Mouse (Mus musculus) myocyte (in vitro differentiated cells): Measurements from ENCODE around the gene Il25.

ENCODE experiments used
- CEBPB ChIP-seq: IDR thresholded peaks from 2 replicates; pipeline ENCODE4 v1.6.1; 2011; ENCODE audit warnings: mild to moderate bottlenecking, moderate library complexity; ENCODE audit not compliant: poor library complexity, insufficient read depth, severe bottlenecking
- E2F4 ChIP-seq: IDR thresholded peaks from one replicate; pipeline ENCODE4 v1.6.1; 2011; ENCODE audit warnings: mild to moderate bottlenecking, control low read depth, moderate library complexity; ENCODE audit not compliant: insufficient read depth
- MAX ChIP-seq: IDR thresholded peaks from one replicate; pipeline ENCODE4 v1.6.1; 2011; ENCODE audit warnings: low read depth, mild to moderate bottlenecking, control low read depth
- MYOG ChIP-seq, 3 experiments: IDR thresholded peaks; one replicate each; pipeline ENCODE4 v1.6.1; 2011; ENCODE audit warnings: control low read depth in 2 of 3, low read depth in 2 of 3, mild to moderate bottlenecking in 2 of 3; ENCODE audit not compliant: insufficient read length in 2 of 3, control insufficient read depth in 1 of 3, insufficient read depth in 1 of 3
- POLR2A ChIP-seq: IDR thresholded peaks from one replicate; pipeline ENCODE4 v1.6.1; 2011; ENCODE audit warnings: low read depth, mild to moderate bottlenecking, control low read depth, moderate library complexity; ENCODE audit not compliant: insufficient read length
- POLR2AphosphoS2 ChIP-seq: IDR thresholded peaks from one replicate; pipeline ENCODE4 v1.6.1; 2011; ENCODE audit warnings: low read depth, control low read depth; ENCODE audit not compliant: insufficient read length
- REST ChIP-seq: IDR thresholded peaks from one replicate; pipeline ENCODE4 v1.6.1; 2011; ENCODE audit warnings: mild to moderate bottlenecking, control low read depth, moderate library complexity; ENCODE audit not compliant: insufficient read depth, insufficient read length
- SRF ChIP-seq: IDR thresholded peaks from one replicate; pipeline ENCODE4 v1.6.1; 2011; ENCODE audit warnings: low read depth; ENCODE audit not compliant: control insufficient read depth, insufficient read length
- TCF12 ChIP-seq: IDR thresholded peaks from one replicate; pipeline ENCODE4 v1.6.1; 2011; ENCODE audit warnings: mild to moderate bottlenecking, control low read depth; ENCODE audit not compliant: poor library complexity, insufficient read depth, severe bottlenecking

DNA sequence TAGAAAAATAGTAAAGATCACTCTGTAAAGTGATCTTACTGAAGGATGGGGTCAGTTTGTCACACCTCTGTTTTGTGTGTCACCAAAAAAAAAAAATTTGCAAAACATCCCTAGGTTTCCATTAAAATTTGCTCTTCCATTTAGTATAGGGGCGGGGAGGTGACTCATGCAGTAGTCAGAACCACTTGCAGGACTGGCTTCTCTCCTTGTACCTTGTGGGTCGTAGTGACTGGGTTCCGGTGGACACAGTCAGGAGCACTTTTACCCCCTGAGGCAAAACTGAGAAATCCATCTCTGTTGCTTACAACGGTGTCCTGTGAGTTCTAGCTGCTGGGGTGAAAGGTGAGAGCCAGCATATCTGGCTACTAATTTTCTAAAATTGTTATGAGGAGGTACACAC is 28.9 kb upstream of the Il25 start:
- TF ChIP-seq POLR2A: no peak
- TF ChIP-seq SRF: no peak
- TF ChIP-seq MYOG (IDR thresholded peaks at IDR 0.05; ENCODE audit: control insufficient read depth in 1 of 3, insufficient read depth in 1 of 3, insufficient read length in 2 of 3, low read depth in 2 of 3): no peak
- TF ChIP-seq CEBPB: no peak
- no peak for TF ChIP-seq POLR2AphosphoS2
- TF ChIP-seq REST: no peak
- TF ChIP-seq TCF12: no peak
- TF ChIP-seq MAX: no peak
- TF ChIP-seq E2F4: no peak
